Mouse (Mus musculus) granulocyte monocyte progenitor cell, adult 5-6 weeks (primary cell): ENCODE data around the gene Ssu72. TPM values are rescaled to one million over a fixed set of nuclear protein-coding genes. Genes with fewer than 3 reads are reported as not detected.

Experiments used
- ATAC-seq: replicated peaks from 2 replicates; pipeline ENCODE4 v1.8.0; 2016; ENCODE audit warnings: mild to moderate bottlenecking, moderate TSS enrichment, inconsistent platforms; ENCODE audit not compliant: poor library complexity, severe bottlenecking
- total RNA-seq, 2 experiments: library from RNA; stranded (forward) in 1 of 2; stranded (reverse) in 1 of 2; fragments of 200-712, 200-1000 nt in 1 of 2; fragments of >200 nt in 1 of 2; fragmentation: Nextera tagmentation in 1 of 2; gene quantifications; 2 replicates each; pipeline ENCODE4 v1.2.3; 2014 to 2017

Ssu72 gene
- total RNA-seq, 2 experiments from 2014 or later = 58.5 to 80.5 TPM

- ATAC-seq = no peak
Measured at GRCm38 (mm10) chr4:155744474-155744873, 39.9 kb downstream of the Ssu72 start.

DNA sequence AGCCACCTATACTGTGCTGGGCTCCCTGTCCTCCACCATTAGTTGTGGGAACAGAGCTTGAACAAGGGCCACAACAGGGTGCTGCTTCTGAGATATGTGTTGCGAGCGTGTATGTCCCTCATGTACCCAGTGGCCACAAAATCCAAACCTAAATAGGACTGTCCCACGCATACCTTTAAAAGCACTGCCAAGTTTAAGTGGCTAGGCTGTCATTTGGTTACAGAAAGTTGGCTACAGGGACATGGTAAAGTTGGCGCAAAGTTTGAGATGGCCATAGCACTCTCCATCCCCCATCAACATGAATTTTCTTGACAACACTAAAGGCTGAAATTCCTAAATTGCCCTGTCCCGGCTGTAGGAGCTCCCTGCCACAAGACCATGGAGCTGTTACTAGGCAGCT lies 40.5 kb downstream of the Ssu72 start:
- ATAC-seq = no peak

- ATAC-seq = no peak
Measured at GRCm38 (mm10) chr4:155746036-155746548, 41.5 kb downstream of the Ssu72 start.

DNA sequence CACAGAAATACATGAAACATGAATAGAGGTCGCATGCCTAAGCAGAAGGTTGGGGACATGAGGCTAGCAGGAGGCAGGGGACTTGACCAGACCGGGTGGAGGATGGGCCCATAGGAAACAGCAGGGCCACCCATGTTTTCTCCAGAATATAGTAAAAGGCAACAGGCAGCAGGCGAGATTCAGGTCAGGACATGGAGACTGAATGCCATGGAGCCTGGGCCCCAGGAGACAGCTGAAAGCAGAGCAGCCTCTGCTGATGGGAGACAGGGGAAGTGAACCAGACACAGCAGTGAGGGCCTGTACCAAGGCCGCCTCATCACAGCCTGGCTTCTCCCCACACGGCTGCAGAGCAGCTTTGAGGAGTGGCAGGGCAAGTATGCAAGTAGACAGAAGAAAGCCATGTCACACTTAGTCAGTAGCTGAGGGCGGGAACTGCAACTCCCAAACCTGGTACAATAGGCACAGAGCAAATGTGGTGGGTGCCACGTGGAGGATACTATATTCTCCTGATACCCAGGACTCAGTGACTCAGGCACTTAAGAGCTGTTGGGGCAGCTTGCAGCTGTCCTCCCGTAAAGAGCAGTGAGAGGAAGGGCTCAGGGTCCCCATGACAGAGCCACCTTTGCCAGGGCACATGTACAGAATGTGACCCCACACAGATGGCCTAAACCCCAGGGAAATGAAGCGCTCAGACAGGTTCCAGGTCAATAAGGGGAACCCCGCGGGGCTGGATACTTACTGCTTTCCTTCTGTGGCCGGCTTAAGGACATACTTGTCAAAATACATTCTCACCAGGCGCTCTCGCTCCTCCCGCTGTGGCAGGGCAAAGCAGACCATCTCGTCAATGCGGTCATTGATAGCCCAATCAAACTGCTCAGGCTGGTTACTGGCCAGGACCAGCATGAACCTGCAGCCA lies 42.2 kb downstream of the Ssu72 start:
- ATAC-seq = no peak

DNA sequence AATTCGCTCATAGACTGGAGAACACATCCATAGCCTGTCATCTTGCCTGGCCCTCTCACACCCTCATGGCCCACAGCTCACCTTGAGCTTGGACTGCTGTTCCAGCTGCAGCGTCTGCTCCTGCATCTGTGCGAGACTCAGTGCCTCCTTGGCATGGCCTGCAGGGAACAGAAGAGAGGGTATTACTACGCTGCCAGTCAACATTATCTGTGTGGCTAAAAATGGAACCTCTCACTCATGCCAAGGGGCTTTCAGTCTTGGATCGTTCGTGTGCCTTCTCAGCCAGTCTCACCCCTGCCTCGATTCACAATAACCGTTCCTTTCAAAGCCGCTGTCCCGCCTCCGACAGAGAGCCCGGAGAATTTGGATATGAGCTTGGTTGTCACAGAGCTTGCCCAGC lies 52.4 kb downstream of the Ssu72 start:
- no peak for ATAC-seq

- ATAC-seq = peak; percentile 48
Measured at GRCm38 (mm10) chr4:155759862-155760612, 55.4 kb downstream of the Ssu72 start.

- peak; percentile 95 for ATAC-seq
Measured at GRCm38 (mm10) chr4:155760613-155761355, 56.2 kb downstream of the Ssu72 start, which contains the start of gene Atad3a. Atad3a (minus strand) TSS chr4:155761093.

- peak; percentile 23 for ATAC-seq
Measured at GRCm38 (mm10) chr4:155761356-155762099, 56.9 kb downstream of the Ssu72 start.

DNA sequence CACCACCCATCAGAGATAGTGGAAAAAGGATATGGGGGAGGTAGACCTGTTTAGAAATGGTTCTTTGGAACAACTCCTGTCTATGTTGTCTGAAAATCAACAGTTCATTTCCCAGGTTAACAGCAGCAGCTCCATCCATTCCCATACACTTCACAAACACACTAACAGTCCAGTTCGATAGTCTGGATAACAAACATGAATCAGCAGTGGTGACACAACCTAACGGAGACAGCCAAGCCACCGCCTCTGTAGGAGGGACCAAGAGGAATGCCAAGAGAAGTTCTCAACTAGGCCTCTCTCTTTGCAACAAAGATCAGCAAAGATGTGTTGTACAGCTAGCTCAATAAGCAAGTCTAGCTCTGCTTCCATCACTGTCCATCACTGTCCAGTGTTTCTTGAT lies 57.8 kb downstream of the Ssu72 start:
- no peak for ATAC-seq

GRCm38 (mm10) chr4:155769496-155769879 lies 64.9 kb downstream of the Ssu72 start:
- no peak for ATAC-seq

GRCm38 (mm10) chr4:155769880-155770512 lies 65.4 kb downstream of the Ssu72 start:
- ATAC-seq = peak; percentile 78

- ATAC-seq = no peak
Measured at GRCm38 (mm10) chr4:155770626-155771025, 66.0 kb downstream of the Ssu72 start.

DNA sequence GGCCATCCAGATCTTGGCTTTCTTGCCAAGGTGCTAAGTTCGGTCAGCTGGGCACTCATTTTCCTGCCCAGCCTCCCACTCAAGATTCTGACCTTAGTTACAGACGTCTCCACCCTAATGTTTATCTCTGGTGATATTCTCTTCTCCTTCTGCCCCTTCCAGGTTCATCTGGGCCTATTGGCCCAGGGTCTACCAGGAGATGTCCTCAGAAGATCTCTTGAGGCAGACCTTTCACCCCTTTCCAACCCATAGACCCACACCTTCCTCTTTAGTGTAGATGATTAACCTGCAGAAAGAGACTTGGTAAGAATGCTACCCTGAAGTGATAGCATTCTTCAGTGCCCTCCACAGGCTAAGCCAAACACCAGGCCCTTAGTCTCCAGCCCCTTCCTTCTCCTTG lies 67.1 kb downstream of the Ssu72 start:
- no peak for ATAC-seq

GRCm38 (mm10) chr4:155772786-155773185 lies 68.2 kb downstream of the Ssu72 start:
- ATAC-seq = no peak

GRCm38 (mm10) chr4:155773335-155774078 lies 68.9 kb downstream of the Ssu72 start:
- no peak for ATAC-seq

DNA sequence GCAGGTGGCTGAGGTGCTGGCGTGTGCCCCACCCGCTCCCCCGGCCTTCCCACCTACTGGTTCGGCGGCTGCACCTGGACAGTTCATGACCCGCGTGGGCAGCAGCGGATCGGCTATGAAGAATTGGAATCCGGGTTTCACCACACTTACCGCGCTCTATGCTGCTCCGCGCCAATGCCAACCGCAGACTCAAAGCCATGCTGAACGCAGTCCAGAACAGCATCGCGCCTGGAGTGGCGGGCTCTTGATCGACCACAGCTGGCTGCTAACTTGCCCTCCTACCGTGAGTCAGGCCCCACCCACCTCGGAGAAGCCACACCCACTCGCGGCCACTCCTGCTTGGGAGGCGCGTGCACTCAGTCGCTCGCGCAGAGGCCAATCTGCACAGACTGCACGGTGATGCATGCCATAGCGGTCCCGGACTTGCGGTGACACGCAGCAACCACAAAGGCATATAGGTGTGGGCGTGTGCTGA lies 69.7 kb downstream of the Ssu72 start, which contains the start of gene Vwa1:
Vwa1 (minus strand) TSS at position 419 of the 475 bp plus-strand sequence.
- ATAC-seq = peak; percentile 74

GRCm38 (mm10) chr4:155774971-155775740 lies 70.6 kb downstream of the Ssu72 start:
- ATAC-seq = peak; percentile 42

DNA sequence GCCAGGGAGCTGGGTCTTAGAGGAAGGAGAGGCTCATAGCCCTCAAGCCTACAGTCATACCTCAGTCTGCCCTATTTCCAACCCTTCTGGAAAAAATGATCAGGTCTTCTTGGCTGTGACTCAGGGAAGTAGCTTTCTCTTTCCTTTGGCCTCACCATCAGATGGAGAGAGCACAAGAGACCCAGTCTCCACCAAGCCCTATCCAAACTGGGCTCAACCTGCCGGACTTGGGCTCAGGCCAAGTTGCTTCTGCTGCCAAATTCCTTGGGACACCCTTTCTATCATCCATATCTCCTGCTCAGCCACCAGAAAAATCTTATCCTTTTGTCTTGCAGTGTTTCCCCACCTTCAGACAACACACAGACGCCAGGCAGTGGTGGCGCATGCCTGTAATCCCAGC lies 71.3 kb downstream of the Ssu72 start:
- ATAC-seq = no peak
